Mouse (Mus musculus) kidney, adult 2 months (tissue): ENCODE measurements around the gene Prmt1.

ENCODE experiments used
- CTCF ChIP-seq: fragments of 200-500 bp; conservative IDR thresholded peaks from 2 replicates; pipeline ENCODE4 v1.5.1; 2011; ENCODE audit warnings: low read depth, mild to moderate bottlenecking, control low read depth, low read length, moderate library complexity, mixed read lengths; ENCODE audit not compliant: insufficient read depth, insufficient read length
- POLR2A ChIP-seq: fragments of 200-500 bp; IDR thresholded peaks from one replicate; pipeline ENCODE4 v1.6.1; 2011; ENCODE audit warnings: low read depth, low read length, control low read depth

DNA sequence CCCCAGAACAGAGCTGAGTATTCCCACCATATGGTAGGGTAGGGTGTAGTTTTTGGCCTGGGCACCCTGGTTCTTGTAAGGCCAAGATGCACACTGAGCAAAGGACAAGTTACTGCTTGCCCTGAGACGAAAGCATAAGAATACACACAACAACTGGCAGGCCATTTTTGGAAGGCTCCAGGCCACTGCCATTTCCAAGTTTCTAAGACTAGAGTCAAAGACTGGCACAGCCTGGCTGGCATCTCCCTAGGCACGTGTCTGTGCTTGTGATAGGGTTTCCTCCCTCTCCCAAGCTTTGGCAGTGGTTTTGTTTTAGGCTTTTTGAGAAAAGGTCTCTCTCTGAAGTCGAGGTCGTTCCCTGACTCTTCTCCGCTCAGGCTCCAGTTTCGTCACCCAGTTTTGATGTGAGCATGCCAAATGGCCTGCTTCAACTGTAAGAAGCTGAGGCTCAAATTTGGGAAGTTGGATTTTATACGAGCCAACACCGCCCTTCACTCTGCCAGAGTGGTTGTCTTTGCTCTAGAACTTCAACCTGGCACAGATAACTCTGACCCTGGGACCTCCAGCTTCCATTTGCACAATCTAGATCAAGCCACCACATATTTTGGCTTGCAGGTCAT lies 39.3 kb upstream of the Prmt1 start:
- TF ChIP-seq POLR2A (no peak), CTCF (no peak)
